Mouse (Mus musculus): ENCODE data around the gene Olfr1443. TPM values are rescaled to one million over a fixed set of nuclear protein-coding genes. Genes with fewer than 3 reads are reported as not detected.

Gene Olfr1443
- polyA plus RNA-seq (2017; shearing (Covaris generic)) = not detected

DNA sequence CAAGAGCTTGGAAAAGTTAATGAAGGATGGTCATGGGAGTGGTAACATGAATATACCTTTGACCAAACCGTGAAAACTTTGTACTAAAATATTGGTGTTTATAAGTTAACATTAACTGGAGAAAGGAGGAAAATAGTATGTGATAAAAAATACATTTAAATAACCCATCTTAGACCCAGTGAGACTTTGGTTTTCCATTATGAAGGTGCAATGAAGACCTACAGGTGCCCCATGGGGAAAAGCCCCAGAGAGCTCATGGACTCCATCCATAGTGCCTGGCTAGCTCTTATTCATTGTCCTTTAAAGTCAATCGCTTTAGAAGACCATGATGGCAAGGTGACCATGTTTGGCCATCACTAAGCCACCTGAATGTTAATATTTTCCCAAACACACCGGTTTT lies at the start of gene Olfr1443:
Olfr1443 (plus strand) TSS at position 301 of the 400 bp plus-strand sequence.

GRCm38 (mm10) chr19:12633176-12633575 lies 44.7 kb upstream of the Olfr1443 start, which contains the start of gene Glyat:
Glyat (plus strand) TSS chr19:12633308.

GRCm38 (mm10) chr19:12670139-12670538 lies 7.8 kb upstream of the Olfr1443 start, which contains the start of gene Olfr1442:
Olfr1442 (plus strand) TSS chr19:12670439.

GRCm38 (mm10) chr19:12695590-12695989 lies 17.7 kb downstream of the Olfr1443 start, which contains the start of gene Keg1:
Keg1 (plus strand) TSS chr19:12695786.

Other genes with a start within 250 kb of the Olfr1443 start
- gene Mpeg1, start 217.3 kb upstream of the Olfr1443 start, polyA plus RNA-seq (2017; shearing (Covaris generic)) = not detected
- gene Dtx4, start 176.7 kb upstream of the Olfr1443 start, polyA plus RNA-seq (2017; shearing (Covaris generic)) = 2.7 TPM
- gene Fam111a, start 132.4 kb upstream of the Olfr1443 start, polyA plus RNA-seq (2017; shearing (Covaris generic)) = 11.4 TPM
- not detected for gene Gm4952, start 78.1 kb upstream of the Olfr1443 start, polyA plus RNA-seq (2017; shearing (Covaris generic))
- not detected for gene Glyat, start 44.8 kb upstream of the Olfr1443 start, polyA plus RNA-seq (2017; shearing (Covaris generic))
- gene Olfr1442, start 7.7 kb upstream of the Olfr1443 start, polyA plus RNA-seq (2017; shearing (Covaris generic)) = not detected
- gene Keg1, start 17.7 kb downstream of the Olfr1443 start, polyA plus RNA-seq (2017; shearing (Covaris generic)) = not detected
- 0.35 TPM for gene Cntf, start 87.5 kb downstream of the Olfr1443 start, polyA plus RNA-seq (2017; shearing (Covaris generic))
- 20.9 TPM for gene Zfp91, start 118.0 kb downstream of the Olfr1443 start, polyA plus RNA-seq (2017; shearing (Covaris generic))
- gene Lpxn, start 118.1 kb downstream of the Olfr1443 start, polyA plus RNA-seq (2017; shearing (Covaris generic)) = 66.7 TPM
- gene Gm5244, start 168.6 kb downstream of the Olfr1443 start, polyA plus RNA-seq (2017; shearing (Covaris generic)) = not detected
- 0.31 TPM for gene Olfr1444, start 179.2 kb downstream of the Olfr1443 start, polyA plus RNA-seq (2017; shearing (Covaris generic))
- gene Olfr1445, start 205.7 kb downstream of the Olfr1443 start, polyA plus RNA-seq (2017; shearing (Covaris generic)) = not detected
- gene Olfr1446, start 215.4 kb downstream of the Olfr1443 start, polyA plus RNA-seq (2017; shearing (Covaris generic)) = 0.34 TPM
- not detected for gene Olfr1447, start 225.6 kb downstream of the Olfr1443 start, polyA plus RNA-seq (2017; shearing (Covaris generic))
- gene Olfr1448, start 246.3 kb downstream of the Olfr1443 start, polyA plus RNA-seq (2017; shearing (Covaris generic)) = not detected